Mouse (Mus musculus) kidney, embryonic 14.5 days (tissue): ENCODE measurements around the gene Ppfia3. TPM values are rescaled to one million over a fixed set of nuclear protein-coding genes. Genes with fewer than 3 reads are reported as not detected.

Experiments
- ATAC-seq: fragments of 200-750 bp; cut with Nextera tagmentation; 2 replicates; pipeline ENCODE4 v1.8.0; 2017; ENCODE audit warnings: moderate number of reproducible peaks, mild to moderate bottlenecking, moderate TSS enrichment, moderate library complexity; ENCODE audit not compliant: low FRiP score, low TSS enrichment
- H3K27ac ChIP-seq: fragments of 300-500 bp; sonication (generic); 2 replicates; pipeline ENCODE4 v1.5.1; 2014; ENCODE audit warnings: low read depth, mild to moderate bottlenecking, low read length, moderate library complexity, mixed read lengths
- H3K27me3 ChIP-seq: fragments of 300-500 bp; sonication (generic); 2 replicates; pipeline ENCODE4 v1.6.1; 2014; ENCODE audit warnings: mild to moderate bottlenecking, low read length; ENCODE audit not compliant: control insufficient read depth, insufficient read depth
- H3K36me3 ChIP-seq: fragments of 300-500 bp; sonication (generic); 2 replicates; pipeline ENCODE4 v1.6.1; 2014; ENCODE audit warnings: low read length, mixed read lengths; ENCODE audit not compliant: control insufficient read depth, insufficient read depth
- H3K4me1 ChIP-seq: fragments of 300-500 bp; sonication (generic); 2 replicates; pipeline ENCODE4 v1.6.1; 2014; ENCODE audit warnings: low read length, mixed read lengths; ENCODE audit not compliant: control insufficient read depth, insufficient read depth
- H3K4me2 ChIP-seq: fragments of 300-500 bp; sonication (generic); replicated peaks from 2 replicates; pipeline ENCODE4 v1.6.1; 2014; ENCODE audit warnings: low read depth, mild to moderate bottlenecking, low read length
- H3K4me3 ChIP-seq: fragments of 300-500 bp; sonication (generic); 2 replicates; pipeline ENCODE4 v1.5.1; 2014; ENCODE audit warnings: mild to moderate bottlenecking, low read length
- H3K9ac ChIP-seq: fragments of 300-500 bp; sonication (generic); 2 replicates; pipeline ENCODE4 v1.6.1; 2014; ENCODE audit warnings: low read depth, mild to moderate bottlenecking, low read length, moderate library complexity
- H3K9me3 ChIP-seq: fragments of 300-500 bp; sonication (generic); 2 replicates; pipeline ENCODE4 v1.6.1; 2016; ENCODE audit warnings: low read length; ENCODE audit not compliant: control insufficient read depth
- WGBS: fragments of 180-500 bp; shearing (Covaris S2); extraction: QIAGEN DNeasy Blood & Tissue Kit; methylation state at CpG from one replicate; pipeline ENCODE4 v1.1.7; 2014; 5-methylcytosine and 5-hydroxymethylcytosine counted together
- polyA plus RNA-seq: library from polyadenylated mRNA; unstranded; fragments of >200 nt; fragmentation: Nextera tagmentation; extraction: Ambion mirVana; gene quantifications from 2 replicates; pipeline ENCODE4 v1.2.1, GENCODE M21; 2014

Gene Ppfia3
- polyA plus RNA-seq, 1 experiment from 2014 or later, result 7.6 TPM

DNA sequence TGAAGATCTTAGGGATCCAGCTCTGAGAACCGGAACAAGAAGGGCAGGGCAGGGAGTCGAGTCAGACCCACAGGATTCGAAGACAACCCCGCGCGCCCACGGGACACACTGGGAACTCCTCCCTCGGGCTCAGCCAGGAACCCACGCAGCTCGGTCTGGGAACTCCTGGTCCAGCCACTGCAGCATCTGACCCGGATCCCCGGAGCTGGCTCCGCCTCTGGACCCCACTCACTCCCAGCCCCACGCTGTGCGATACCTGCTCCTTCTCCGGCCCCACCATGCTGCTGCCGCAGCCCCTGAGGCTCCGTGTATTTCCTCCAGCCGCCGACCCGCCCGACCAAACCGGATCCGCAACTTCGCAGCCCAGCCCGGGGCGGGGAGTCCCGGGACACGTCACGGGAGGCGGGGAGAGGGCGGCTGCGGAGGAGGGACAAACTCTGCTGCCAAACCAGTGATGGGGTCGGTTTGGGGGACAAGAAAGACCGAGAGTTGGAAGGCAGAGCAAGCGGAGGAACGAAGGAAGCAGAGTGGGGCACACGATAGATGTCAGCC, 33.3 kb downstream of the Ppfia3 start, which contains the start of gene Trpm4:
TSS of gene Trpm4 (minus strand) at position 350 of the 552 bp plus-strand sequence.
- peak; percentile 53 for ATAC-seq
- peak within 1 kb of the TSS; percentile 71 for H3K4me3 ChIP-seq
- peaks cover 4% of the 10 kb centered on the region; the same call in 1 of the 2 replicates for H3K27me3 ChIP-seq
- no peaks in the 10 kb centered on the region for H3K9me3 ChIP-seq
- H3K4me2 ChIP-seq, result peak within 1 kb of the TSS; percentile 92
- no peaks in the 10 kb centered on the region for H3K36me3 ChIP-seq
- peak within 1 kb of the TSS; percentile 78 for H3K9ac ChIP-seq
- H3K4me1 ChIP-seq, result peaks cover 36% of the 10 kb centered on the region
- peak within 1 kb of the TSS; percentile 88 for H3K27ac ChIP-seq
- WGBS, result under 1% methylated on average over 38 of the region's 38 CpGs

GRCm38 (mm10) chr7:45332685-45333425, 34.0 kb downstream of the Ppfia3 start:
- ATAC-seq, result peak; percentile 67
- H3K36me3 ChIP-seq, result no peaks in the 10 kb centered on the region
- peak overlapping the region; percentile 88 for H3K27ac ChIP-seq
- H3K9me3 ChIP-seq, result no peaks in the 10 kb centered on the region
- peak overlapping the region; percentile 71 for H3K4me3 ChIP-seq
- H3K4me1 ChIP-seq, result peaks cover 31% of the 10 kb centered on the region
- H3K9ac ChIP-seq, result peak overlapping the region; percentile 78
- H3K27me3 ChIP-seq, result peaks cover 4% of the 10 kb centered on the region; the same call in 1 of the 2 replicates
- peak overlapping the region; percentile 92 for H3K4me2 ChIP-seq
- under 1% methylated on average over 22 of the region's 22 CpGs for WGBS

DNA sequence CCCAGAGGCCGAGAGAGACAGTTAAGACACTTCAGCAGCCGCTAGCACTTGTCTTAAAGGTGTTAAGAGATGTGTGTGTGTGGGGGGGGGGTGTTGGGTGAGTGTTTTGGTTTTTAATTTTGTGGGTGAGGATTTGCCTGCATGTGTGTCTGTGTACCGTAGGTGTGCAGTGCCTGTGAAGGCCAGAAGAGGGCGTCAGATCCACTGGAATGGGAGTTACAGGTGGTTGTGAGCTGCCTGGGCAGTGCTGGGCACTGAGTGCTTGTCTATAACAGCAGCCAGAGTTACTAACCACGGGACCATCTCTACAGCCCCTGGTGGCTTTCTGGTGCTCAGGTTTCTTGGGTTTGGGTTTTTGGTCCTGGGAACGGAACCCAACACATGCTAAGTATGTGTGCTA, 35.3 kb downstream of the Ppfia3 start:
- no peak overlapping the region for H3K4me2 ChIP-seq
- no peak overlapping the region for H3K4me3 ChIP-seq
- H3K4me1 ChIP-seq, result peaks cover 26% of the 10 kb centered on the region
- H3K27me3 ChIP-seq, result no peaks in the 10 kb centered on the region
- WGBS, result 79% methylated on average over 6 of the region's 6 CpGs
- no peak overlapping the region for H3K9ac ChIP-seq
- no peak overlapping the region for H3K27ac ChIP-seq
- ATAC-seq, result no peak
- no peaks in the 10 kb centered on the region for H3K36me3 ChIP-seq
- H3K9me3 ChIP-seq, result no peaks in the 10 kb centered on the region

- H3K9me3 ChIP-seq, result no peaks in the 10 kb centered on the region
- H3K9ac ChIP-seq, result no peak overlapping the region
- H3K4me3 ChIP-seq, result no peak overlapping the region
- H3K4me2 ChIP-seq, result no peak overlapping the region
- no peaks in the 10 kb centered on the region for H3K27me3 ChIP-seq
- no peaks in the 10 kb centered on the region for H3K36me3 ChIP-seq
- no peak overlapping the region; the same call in 1 of the 2 replicates for H3K27ac ChIP-seq
- 75% methylated on average over 13 of the region's 13 CpGs for WGBS
- H3K4me1 ChIP-seq, result peaks cover 10% of the 10 kb centered on the region
- ATAC-seq, result no peak
These were observed 37.9 kb downstream of the Ppfia3 start for GRCm38 (mm10) chr7:45328841-45329475.

DNA sequence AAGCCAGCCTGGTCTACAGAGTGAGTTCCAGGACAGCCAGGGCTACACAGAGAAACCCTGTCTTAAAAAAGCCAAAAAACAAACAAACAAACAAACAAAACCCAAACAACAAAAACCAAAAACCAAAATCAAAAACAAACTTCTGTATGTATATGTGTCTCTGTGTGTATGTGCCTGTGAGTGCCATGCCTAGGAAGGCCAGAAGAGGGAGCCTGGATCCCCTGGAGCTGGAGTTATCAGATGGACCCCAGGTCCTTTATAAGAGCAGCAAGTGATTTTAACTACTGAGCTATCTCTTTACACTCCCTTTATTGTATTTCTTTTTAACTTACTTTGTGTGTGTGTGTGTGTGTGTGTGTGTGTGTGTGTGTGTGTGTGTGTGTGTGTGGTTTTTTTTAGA, 41.0 kb downstream of the Ppfia3 start:
- no peaks in the 10 kb centered on the region for H3K9me3 ChIP-seq
- no peak overlapping the region for H3K27ac ChIP-seq
- H3K4me3 ChIP-seq, result no peak overlapping the region
- 0 out of 2 replicates have a peak, but pooled peaks cover 4% of the 10 kb centered on the region for H3K36me3 ChIP-seq
- ATAC-seq, result no peak
- H3K4me2 ChIP-seq, result no peak overlapping the region
- no peaks in the 10 kb centered on the region for H3K4me1 ChIP-seq
- H3K9ac ChIP-seq, result no peak overlapping the region
- H3K27me3 ChIP-seq, result no peaks in the 10 kb centered on the region

DNA sequence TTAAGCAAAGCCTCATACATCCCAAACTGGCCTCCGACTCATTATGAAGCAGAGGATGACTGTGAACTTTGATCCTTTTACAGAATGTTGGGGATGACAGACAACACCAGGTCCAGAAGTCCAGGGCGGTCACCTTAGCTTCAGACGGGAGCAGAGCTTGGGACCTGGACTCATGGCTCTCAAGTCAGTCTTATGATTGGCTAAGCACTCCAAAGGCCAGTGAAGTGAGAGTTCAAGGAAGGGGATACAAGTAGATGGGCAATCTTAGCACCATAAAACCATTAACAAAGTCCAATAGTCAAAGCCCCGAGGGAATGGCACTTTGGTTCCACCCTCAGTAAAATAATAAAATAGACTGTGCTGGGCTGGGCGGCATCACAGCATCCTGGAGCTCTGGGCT, 43.8 kb downstream of the Ppfia3 start:
- no peak overlapping the region for H3K4me3 ChIP-seq
- H3K27me3 ChIP-seq, result no peaks in the 10 kb centered on the region
- H3K4me2 ChIP-seq, result no peak overlapping the region
- H3K36me3 ChIP-seq, result 0 out of 2 replicates have a peak, but pooled peaks cover 4% of the 10 kb centered on the region
- no peaks in the 10 kb centered on the region for H3K4me1 ChIP-seq
- 42% methylated on average over 5 of the region's 5 CpGs for WGBS
- no peak for ATAC-seq
- no peak overlapping the region for H3K27ac ChIP-seq
- H3K9ac ChIP-seq, result no peak overlapping the region
- H3K9me3 ChIP-seq, result no peaks in the 10 kb centered on the region

- 0 out of 2 replicates have a peak, but pooled peaks cover 4% of the 10 kb centered on the region for H3K36me3 ChIP-seq
- no peaks in the 10 kb centered on the region for H3K9me3 ChIP-seq
- H3K4me1 ChIP-seq, result no peaks in the 10 kb centered on the region
- H3K27me3 ChIP-seq, result no peaks in the 10 kb centered on the region
- 84% methylated on average over 4 of the region's 4 CpGs for WGBS
- no peak overlapping the region for H3K4me2 ChIP-seq
- H3K4me3 ChIP-seq, result no peak overlapping the region
- H3K9ac ChIP-seq, result no peak overlapping the region
- ATAC-seq, result no peak
- H3K27ac ChIP-seq, result no peak overlapping the region
These were observed 44.6 kb downstream of the Ppfia3 start for GRCm38 (mm10) chr7:45322245-45322644.

DNA sequence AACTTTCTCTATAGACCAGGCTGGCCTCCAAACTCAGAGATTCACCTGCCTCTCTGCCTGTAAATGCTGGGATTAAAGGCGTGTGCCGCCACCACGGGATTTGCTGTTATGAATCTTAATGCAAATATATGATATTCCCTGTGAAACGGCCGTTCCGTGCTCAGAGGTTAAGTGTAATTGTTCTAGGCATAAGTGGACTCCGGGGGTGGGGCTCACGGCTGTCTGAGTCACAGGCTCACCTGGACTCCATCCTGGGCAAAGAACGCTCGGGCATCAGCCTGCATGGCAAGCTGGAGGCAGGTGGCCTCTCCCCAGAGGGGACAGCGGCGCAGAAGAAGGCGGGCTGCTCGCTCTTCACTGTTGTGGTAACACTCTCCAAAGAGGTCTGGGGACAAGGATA, 50.3 kb downstream of the Ppfia3 start:
- Histone ChIP-seq H3K27ac (no peak overlapping the region), H3K4me1 (peaks cover 22% of the 10 kb centered on the region), H3K36me3 (no peaks in the 10 kb centered on the region; the same call in 1 of the 2 replicates), H3K4me3 (no peak overlapping the region), H3K27me3 (no peaks in the 10 kb centered on the region), H3K4me2 (no peak overlapping the region), H3K9me3 (no peaks in the 10 kb centered on the region), H3K9ac (no peak overlapping the region)
- ATAC-seq, result no peak
- WGBS, result 91% methylated on average over 14 of the region's 14 CpGs
